Mouse (Mus musculus) liver, embryonic 15.5 days (tissue): Measurements from ENCODE around the gene Wwc2. TPM values are rescaled to one million over a fixed set of nuclear protein-coding genes. Genes with fewer than 3 reads are reported as not detected.

Source experiments
- ATAC-seq: fragments of 200-750 bp; cut with Nextera tagmentation; 2 replicates; pipeline ENCODE4 v1.8.0; 2017; ENCODE audit warnings: moderate number of reproducible peaks, mild to moderate bottlenecking, moderate library complexity; ENCODE audit not compliant: insufficient read depth
- H3K27ac ChIP-seq: fragments of 300-500 bp; sonication (generic); replicated peaks from 2 replicates; pipeline ENCODE4 v1.5.1; 2015; ENCODE audit warnings: mild to moderate bottlenecking, inconsistent platforms
- H3K27me3 ChIP-seq: fragments of 300-500 bp; sonication (generic); 2 replicates; pipeline ENCODE4 v1.6.1; 2015; ENCODE audit warnings: mild to moderate bottlenecking, inconsistent platforms
- H3K36me3 ChIP-seq: fragments of 300-500 bp; sonication (generic); replicated peaks from 2 replicates; pipeline ENCODE4 v1.6.1; 2015; ENCODE audit warnings: moderate library complexity, mild to moderate bottlenecking, inconsistent platforms
- H3K4me1 ChIP-seq: fragments of 300-500 bp; sonication (generic); replicated peaks from 2 replicates; pipeline ENCODE4 v1.6.1; 2015; ENCODE audit warnings: inconsistent platforms
- H3K4me2 ChIP-seq: fragments of 300-500 bp; sonication (generic); 2 replicates; pipeline ENCODE4 v1.6.1; 2015; ENCODE audit warnings: moderate library complexity, mild to moderate bottlenecking, inconsistent platforms
- H3K4me3 ChIP-seq: fragments of 300-500 bp; sonication (generic); replicated peaks from 2 replicates; pipeline ENCODE4 v1.5.1; 2015; ENCODE audit warnings: mild to moderate bottlenecking, inconsistent platforms
- H3K9ac ChIP-seq: fragments of 300-500 bp; sonication (generic); 2 replicates; pipeline ENCODE4 v1.6.1; 2015; ENCODE audit warnings: moderate library complexity, mild to moderate bottlenecking, inconsistent platforms
- H3K9me3 ChIP-seq: fragments of 300-500 bp; sonication (generic); replicated peaks from 2 replicates; pipeline ENCODE4 v1.6.1; 2016; ENCODE audit warnings: inconsistent platforms
- WGBS: fragments of 180-500 bp; shearing (Covaris S2); methylation state at CpG from one replicate; pipeline ENCODE4 v1.1.7; 2015; ENCODE audit warnings: mixed read lengths; ENCODE audit not compliant: insufficient replicate concordance; 5-methylcytosine and 5-hydroxymethylcytosine counted together
- polyA plus RNA-seq: library from polyadenylated mRNA; unstranded; fragments of >200 nt; fragmentation: Nextera tagmentation; extraction: Ambion mirVana; gene quantifications from 2 replicates; pipeline ENCODE4 v1.2.1, GENCODE M21; 2015

Gene Wwc2
- polyA plus RNA-seq, 1 experiment from 2014 or later = 1.4 TPM

DNA sequence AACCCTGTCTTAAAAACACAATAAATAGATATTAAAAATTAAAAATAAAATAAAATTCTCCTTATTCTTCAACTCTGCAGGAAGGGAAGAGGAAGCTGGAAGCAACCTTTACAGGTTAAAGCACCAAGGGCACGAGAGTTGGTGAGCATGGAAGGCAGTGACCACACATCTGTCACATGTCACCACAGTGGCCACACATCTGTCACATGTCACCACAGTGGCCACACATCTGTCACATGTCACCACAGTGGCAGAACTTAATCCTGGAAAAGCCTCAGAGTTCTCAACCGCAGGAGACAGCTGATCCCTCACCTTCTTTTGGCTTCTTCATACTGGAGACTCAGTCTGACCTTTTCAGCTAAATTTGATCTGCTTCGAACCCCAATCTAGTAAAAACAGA lies 112.2 kb downstream of the Wwc2 start:
- no peak for ATAC-seq
- no peaks in the 10 kb centered on the region for H3K27me3 ChIP-seq
- no peaks in the 10 kb centered on the region for H3K9me3 ChIP-seq
- 27% methylated on average over 3 of the region's 3 CpGs for WGBS
- H3K4me2 ChIP-seq = no peak overlapping the region
- no peaks in the 10 kb centered on the region for H3K4me1 ChIP-seq
- no peak overlapping the region for H3K9ac ChIP-seq
- no peak overlapping the region for H3K27ac ChIP-seq
- 0 out of 2 replicates have a peak, but pooled peaks cover 3% of the 10 kb centered on the region for H3K36me3 ChIP-seq
- no peak overlapping the region for H3K4me3 ChIP-seq

GRCm38 (mm10) chr8:47875865-47876264 lies 114.9 kb downstream of the Wwc2 start:
- Histone ChIP-seq H3K9ac (no peak overlapping the region), H3K27me3 (no peaks in the 10 kb centered on the region), H3K36me3 (no peaks in the 10 kb centered on the region), H3K4me3 (no peak overlapping the region), H3K4me1 (no peaks in the 10 kb centered on the region), H3K27ac (no peak overlapping the region), H3K4me2 (no peak overlapping the region), H3K9me3 (no peaks in the 10 kb centered on the region)
- WGBS = 83% methylated on average over 12 of the region's 12 CpGs
- no peak for ATAC-seq

GRCm38 (mm10) chr8:47874497-47875178 lies 116.1 kb downstream of the Wwc2 start:
- ATAC-seq = no peak
- no peaks in the 10 kb centered on the region for H3K36me3 ChIP-seq
- H3K4me3 ChIP-seq = no peak overlapping the region
- H3K27me3 ChIP-seq = no peaks in the 10 kb centered on the region
- 59% methylated on average over 13 of the region's 13 CpGs for WGBS
- H3K4me2 ChIP-seq = no peak overlapping the region
- H3K9me3 ChIP-seq = no peaks in the 10 kb centered on the region
- no peak overlapping the region for H3K27ac ChIP-seq
- no peaks in the 10 kb centered on the region for H3K4me1 ChIP-seq
- no peak overlapping the region for H3K9ac ChIP-seq

DNA sequence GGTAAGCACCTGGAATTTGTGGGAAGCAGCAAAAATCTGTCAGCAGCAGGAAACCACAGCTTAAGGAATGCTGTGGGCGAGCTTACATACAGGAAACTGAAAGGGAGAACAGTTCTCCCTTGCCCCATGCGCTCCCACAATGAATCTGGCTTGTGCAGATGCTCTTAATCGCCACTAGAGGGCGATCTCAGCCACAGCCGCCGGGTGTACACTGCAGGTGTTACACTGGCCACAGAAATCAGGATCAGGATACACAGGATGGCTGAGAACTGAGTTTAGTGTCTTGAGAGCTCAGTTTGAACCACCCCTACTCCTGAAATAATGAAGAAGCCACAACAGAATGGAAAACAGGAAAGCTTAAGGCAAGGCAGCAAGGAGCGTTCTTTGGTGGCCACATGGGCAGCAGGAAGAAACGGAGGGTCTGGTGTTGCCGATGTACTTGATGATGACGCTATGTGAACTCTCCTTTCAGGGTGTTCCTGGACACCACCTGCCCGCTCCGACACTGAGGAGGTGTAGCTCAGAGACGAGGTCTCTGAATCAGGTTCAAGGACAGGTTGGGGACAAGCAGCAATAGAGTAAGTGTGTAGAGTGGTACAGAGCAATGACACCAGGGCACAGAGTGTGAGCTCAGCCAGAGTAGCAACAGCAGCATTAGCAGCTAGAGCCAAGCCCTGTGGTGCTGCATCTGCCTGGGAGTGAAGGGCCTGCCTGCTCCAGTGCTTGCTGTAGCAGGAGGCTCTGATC lies 118.2 kb downstream of the Wwc2 start:
- Histone ChIP-seq H3K9ac (no peak overlapping the region), H3K27ac (no peak overlapping the region), H3K4me1 (no peaks in the 10 kb centered on the region), H3K4me3 (no peak overlapping the region), H3K27me3 (no peaks in the 10 kb centered on the region), H3K9me3 (no peaks in the 10 kb centered on the region), H3K4me2 (no peak overlapping the region), H3K36me3 (no peaks in the 10 kb centered on the region)
- WGBS = 35% methylated on average over 13 of the region's 13 CpGs
- ATAC-seq = no peak

- no peaks in the 10 kb centered on the region for H3K27me3 ChIP-seq
- peaks cover 6% of the 10 kb centered on the region; the same call in 1 of the 2 replicates for H3K36me3 ChIP-seq
- WGBS = 27% methylated on average over 8 of the region's 8 CpGs
- H3K4me3 ChIP-seq = no peak overlapping the region
- no peaks in the 10 kb centered on the region for H3K9me3 ChIP-seq
- no peak overlapping the region for H3K4me2 ChIP-seq
- H3K4me1 ChIP-seq = no peaks in the 10 kb centered on the region
- no peak overlapping the region for H3K27ac ChIP-seq
- no peak overlapping the region for H3K9ac ChIP-seq
- no peak for ATAC-seq
Measured at GRCm38 (mm10) chr8:47867067-47867466, 123.7 kb downstream of the Wwc2 start.

- no peaks in the 10 kb centered on the region for H3K4me1 ChIP-seq
- H3K4me2 ChIP-seq = no peak overlapping the region
- H3K27me3 ChIP-seq = no peaks in the 10 kb centered on the region
- H3K9ac ChIP-seq = no peak overlapping the region
- H3K4me3 ChIP-seq = no peak overlapping the region
- H3K36me3 ChIP-seq = peaks cover 6% of the 10 kb centered on the region; the same call in 1 of the 2 replicates
- no peak for ATAC-seq
- no peaks in the 10 kb centered on the region for H3K9me3 ChIP-seq
- 69% methylated on average over 8 of the region's 8 CpGs for WGBS
- no peak overlapping the region for H3K27ac ChIP-seq
Measured at GRCm38 (mm10) chr8:47866568-47866967, 124.2 kb downstream of the Wwc2 start.

GRCm38 (mm10) chr8:47859259-47859658 lies 131.5 kb downstream of the Wwc2 start:
- H3K9ac ChIP-seq = no peak overlapping the region
- no peak overlapping the region for H3K4me3 ChIP-seq
- 76% methylated on average over 12 of the region's 12 CpGs for WGBS
- no peak for ATAC-seq
- H3K4me2 ChIP-seq = no peak overlapping the region
- H3K36me3 ChIP-seq = peaks cover 8% of the 10 kb centered on the region; the same call in 1 of the 2 replicates
- H3K9me3 ChIP-seq = no peaks in the 10 kb centered on the region
- H3K27ac ChIP-seq = no peak overlapping the region
- H3K4me1 ChIP-seq = no peaks in the 10 kb centered on the region
- H3K27me3 ChIP-seq = no peaks in the 10 kb centered on the region

GRCm38 (mm10) chr8:47853356-47853755 lies 137.4 kb downstream of the Wwc2 start:
- no peaks in the 10 kb centered on the region for H3K9me3 ChIP-seq
- H3K9ac ChIP-seq = no peak overlapping the region
- H3K4me2 ChIP-seq = no peak overlapping the region
- WGBS = 57% methylated on average over 5 of the region's 5 CpGs
- H3K36me3 ChIP-seq = peaks cover 7% of the 10 kb centered on the region; the same call in 1 of the 2 replicates
- no peak overlapping the region for H3K27ac ChIP-seq
- H3K4me1 ChIP-seq = no peaks in the 10 kb centered on the region; the same call in 1 of the 2 replicates
- no peak for ATAC-seq
- no peaks in the 10 kb centered on the region for H3K27me3 ChIP-seq
- no peak overlapping the region for H3K4me3 ChIP-seq

DNA sequence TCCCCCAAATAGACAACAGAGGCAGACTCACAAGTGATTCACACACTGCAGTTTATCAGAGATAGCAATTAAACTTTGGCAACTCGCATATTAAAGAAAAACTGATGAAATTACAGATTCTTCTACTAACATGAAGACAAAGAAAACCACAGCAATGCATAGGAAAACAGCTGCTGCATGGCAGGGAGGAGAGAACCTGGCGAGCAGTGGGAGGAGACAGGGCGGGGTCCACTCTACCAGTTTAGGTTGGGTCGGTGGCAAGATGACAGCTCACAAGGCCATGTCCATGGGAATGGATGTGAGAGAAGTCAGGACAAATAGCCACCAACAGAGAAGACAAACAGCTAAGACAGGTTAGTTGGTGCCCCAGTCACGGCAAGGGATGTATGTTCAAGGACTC lies 138.0 kb downstream of the Wwc2 start:
- H3K27ac ChIP-seq = no peak overlapping the region
- no peak overlapping the region for H3K4me2 ChIP-seq
- peaks cover 12% of the 10 kb centered on the region for H3K36me3 ChIP-seq
- no peaks in the 10 kb centered on the region; the same call in 1 of the 2 replicates for H3K4me1 ChIP-seq
- 44% methylated on average over 5 of the region's 5 CpGs for WGBS
- no peaks in the 10 kb centered on the region for H3K9me3 ChIP-seq
- H3K27me3 ChIP-seq = no peaks in the 10 kb centered on the region
- no peak overlapping the region for H3K9ac ChIP-seq
- H3K4me3 ChIP-seq = no peak overlapping the region
- ATAC-seq = no peak

- ATAC-seq = no peak
- WGBS = 30% methylated on average over 12 of the region's 12 CpGs
- no peaks in the 10 kb centered on the region; the same call in 1 of the 2 replicates for H3K4me1 ChIP-seq
- peak overlapping the region; percentile 46 for H3K4me2 ChIP-seq
- H3K9ac ChIP-seq = no peak overlapping the region
- peaks cover 16% of the 10 kb centered on the region for H3K36me3 ChIP-seq
- no peaks in the 10 kb centered on the region for H3K9me3 ChIP-seq
- no peak overlapping the region for H3K27ac ChIP-seq
- H3K4me3 ChIP-seq = peak overlapping the region; percentile 37
- H3K27me3 ChIP-seq = no peaks in the 10 kb centered on the region
Measured at GRCm38 (mm10) chr8:47851824-47852502, 138.8 kb downstream of the Wwc2 start.

DNA sequence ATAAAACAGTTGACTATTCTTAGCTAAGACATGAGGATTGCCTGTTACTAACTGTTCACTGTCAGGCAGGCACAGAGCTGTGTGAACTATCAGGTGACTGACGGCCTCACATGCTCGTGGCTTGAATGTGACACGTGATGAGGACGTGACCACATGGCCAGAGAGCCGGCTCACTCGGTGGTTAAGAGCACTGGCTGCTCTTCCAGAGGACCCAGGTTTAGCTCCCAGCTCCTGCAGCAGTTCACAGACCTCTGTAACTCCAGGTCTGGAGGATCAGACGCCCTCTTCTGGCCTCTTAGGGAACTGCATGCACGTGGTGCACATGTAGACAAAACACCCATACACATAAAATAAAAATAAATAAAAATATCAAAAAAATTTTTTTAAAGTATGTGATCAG lies 140.9 kb downstream of the Wwc2 start:
- Histone ChIP-seq H3K4me1 (no peaks in the 10 kb centered on the region; the same call in 1 of the 2 replicates), H3K4me3 (no peak overlapping the region), H3K9ac (no peak overlapping the region), H3K4me2 (no peak overlapping the region), H3K9me3 (no peaks in the 10 kb centered on the region), H3K27ac (no peak overlapping the region), H3K27me3 (no peaks in the 10 kb centered on the region), H3K36me3 (peaks cover 15% of the 10 kb centered on the region)
- WGBS = 66% methylated on average over 8 of the region's 8 CpGs
- ATAC-seq = no peak
